In genomic region chr17:6063532-6063931, GRCm38 (mm10) we compare ENCODE assay signal across 22 mouse cellular contexts. TPM values are rescaled to one million over a fixed set of nuclear protein-coding genes. Genes with fewer than 3 reads are reported as not detected.
DNase-seq lines count a peak whose midpoint lies in the region; ATAC-seq and TF ChIP-seq lines count a peak whose summit lies in the region.
"Had no signal": no experiment of that assay in that cellular context is flagged by ENCODE, and none has a peak within 500 bp of the region (broad histone marks: within the 10 kb centered on the region; RNA-seq: fewer than 3 reads in every experiment).

No protein-coding gene starts in this region.

- H3K27ac ChIP-seq in heart, postnatal 0 days (ENCODE audit: low read depth) = peak overlapping the region; percentile 61
- H3K27ac ChIP-seq in CH12.LX (ENCODE audit: insufficient read depth, low read depth) = no peak overlapping the region
- H3K27ac ChIP-seq: forebrain, embryonic 10.5 days; forebrain, embryonic 13.5 days; heart, embryonic 15.5 days; hindbrain, embryonic 12.5 days; hindbrain, embryonic 15.5 days; intestine, embryonic 15.5 days had no signal

- in situ Hi-C loops in CH12.LX (cut with MboI; ENCODE audit: low pct_ligation_motif_present, low pct_unique_long_range_greater_than_20kb, low sequenced_read_pairs) = no loop called here

- H3K79me2 ChIP-seq in C2C12 (ENCODE audit: control insufficient read depth, insufficient read depth) = no peaks in the 10 kb centered on the region
- no peaks in the 10 kb centered on the region for H3K79me2 ChIP-seq in CH12.LX (replicated peaks; ENCODE audit: control insufficient read depth, extremely low read depth, insufficient read depth, poor library complexity, severe bottlenecking)

- no peak overlapping the region for H3K9ac ChIP-seq in heart, postnatal 0 days (replicated peaks; ENCODE audit: low read depth, low read length)
- no peak overlapping the region for H3K9ac ChIP-seq in CH12.LX (ENCODE audit: insufficient read depth, low read depth)
- H3K9ac ChIP-seq: forebrain, embryonic 13.5 days; heart, embryonic 12.5 days; heart, embryonic 15.5 days; hindbrain, embryonic 12.5 days; hindbrain, embryonic 15.5 days; intestine, embryonic 15.5 days had no signal

- dilution Hi-C loops in CH12.LX (cut with MboI; ENCODE audit: extremely low pct_ligation_motif_present, extremely low pct_unique_long_range_greater_than_20kb, low sequenced_read_pairs) = no loop called here

- ATAC-seq in heart, postnatal 0 days (ENCODE audit: insufficient read depth, low read depth) = no peak
- ATAC-seq: activated CD4-positive, CD25-positive, alpha-beta regulatory T cell, adult 4 months; forebrain, embryonic 13.5 days; forebrain, embryonic 16.5 days; intestine, embryonic 15.5 days had no signal

- no peak for TF ChIP-seq POLR2A in CH12.LX (IDR thresholded peaks at IDR 0.05; ENCODE audit: low read depth, low read length)

- intact Hi-C loops in heart, postnatal 14 days (cut with DNase I) = no loop called here

- no peak for TF ChIP-seq CTCF in heart, postnatal 0 days (IDR thresholded peaks at IDR 0.05; ENCODE audit: low read depth)
- TF ChIP-seq CTCF in C2C12 (IDR thresholded peaks at IDR 0.05; ENCODE audit: control insufficient read depth, insufficient read depth, insufficient read length) (no peak), CH12.LX (conservative IDR thresholded peaks at IDR 0.05 in 1 of 2, IDR thresholded peaks at IDR 0.05 in 1 of 2; ENCODE audit: low read depth in 2 of 2, low read length in 2 of 2) (no peak)

- H3K27me3 ChIP-seq in heart, postnatal 0 days (ENCODE audit: control insufficient read depth, insufficient read depth, low read length) = no peaks in the 10 kb centered on the region
- H3K27me3 ChIP-seq in C2C12 (ENCODE audit: control insufficient read depth, insufficient read depth, insufficient read length) (no peaks in the 10 kb centered on the region), CH12.LX (replicated peaks) (no peaks in the 10 kb centered on the region)
- H3K27me3 ChIP-seq: forebrain, embryonic 13.5 days; heart, embryonic 12.5 days; heart, embryonic 15.5 days; hindbrain, embryonic 12.5 days; hindbrain, embryonic 15.5 days; intestine, embryonic 15.5 days had no signal

- no peak overlapping the region for H3K4me2 ChIP-seq in heart, postnatal 0 days (ENCODE audit: low read depth, low read length)
- no peak overlapping the region for H3K4me2 ChIP-seq in CH12.LX (ENCODE audit: insufficient read depth, low read depth, poor library complexity, severe bottlenecking)
- H3K4me2 ChIP-seq: forebrain, embryonic 13.5 days; heart, embryonic 12.5 days; heart, embryonic 15.5 days; hindbrain, embryonic 12.5 days; hindbrain, embryonic 15.5 days; intestine, embryonic 15.5 days had no signal

- H3K79me3 ChIP-seq in C2C12 (ENCODE audit: low read depth) = no peaks in the 10 kb centered on the region

- no peak for TF ChIP-seq RAD21 in CH12.LX (IDR thresholded peaks at IDR 0.05; ENCODE audit: low read depth, low read length)

- no peaks in the 10 kb centered on the region for H3K9me3 ChIP-seq in heart, postnatal 0 days (replicated peaks; ENCODE audit: control insufficient read depth, low read length)
- peaks cover 2% of the 10 kb centered on the region for H3K9me3 ChIP-seq in CH12.LX (replicated peaks; ENCODE audit: low read length)
- H3K9me3 ChIP-seq: forebrain, embryonic 10.5 days; forebrain, embryonic 13.5 days; heart, embryonic 12.5 days; heart, embryonic 15.5 days; hindbrain, embryonic 12.5 days; hindbrain, embryonic 15.5 days; intestine, embryonic 15.5 days had no signal

- TF ChIP-seq EP300 in heart, postnatal 0 days (IDR thresholded peaks at IDR 0.05; ENCODE audit: low read depth) = no peak
- TF ChIP-seq EP300 in CH12.LX (IDR thresholded peaks at IDR 0.05; ENCODE audit: low read length) = peak; percentile 35; the same call in 1 of the 2 replicates

- H3K36me3 ChIP-seq in heart, postnatal 0 days (replicated peaks; ENCODE audit: control insufficient read depth, insufficient read depth, low read length) = peaks cover 39% of the 10 kb centered on the region
- peaks cover 15% of the 10 kb centered on the region for H3K36me3 ChIP-seq in C2C12 (ENCODE audit: control insufficient read depth, insufficient read depth)
- H3K36me3 ChIP-seq in CH12.LX (replicated peaks in 1 of 2; ENCODE audit: control insufficient read depth in 1 of 2, insufficient read depth in 1 of 2, low read length in 1 of 2) = peaks cover 13 to 44% of the 10 kb centered on the region in 2 experiments

- no peak overlapping the region for H3K4me3 ChIP-seq in heart, postnatal 0 days (ENCODE audit: low read depth, low read length)
- no peak overlapping the region for H3K4me3 ChIP-seq in C2C12 (ENCODE audit: insufficient read depth, poor library complexity, severe bottlenecking)
- H3K4me3 ChIP-seq in CH12.LX (replicated peaks in 1 of 3; ENCODE audit: low read depth in 2 of 3, low read length in 2 of 3, poor library complexity in 1 of 3) = no peak overlapping the region
- H3K4me3 ChIP-seq: forebrain, embryonic 10.5 days; forebrain, embryonic 13.5 days; heart, embryonic 12.5 days; heart, embryonic 15.5 days; hindbrain, embryonic 12.5 days; hindbrain, embryonic 15.5 days; intestine, embryonic 15.5 days had no signal

- 83% methylated on average over 5 of the region's 5 CpGs for WGBS in heart, postnatal 0 days

- H3K4me1 ChIP-seq in heart, postnatal 0 days (ENCODE audit: control insufficient read depth, insufficient read depth) = no peaks in the 10 kb centered on the region
- peaks cover 0 to 28% of the 10 kb centered on the region in 2 experiments; a peak in 2 of 4 replicates for H3K4me1 ChIP-seq in CH12.LX (ENCODE audit: control insufficient read depth in 1 of 2, insufficient read depth in 2 of 2)
- H3K4me1 ChIP-seq: forebrain, embryonic 10.5 days; forebrain, embryonic 13.5 days; heart, embryonic 12.5 days; heart, embryonic 15.5 days; hindbrain, embryonic 12.5 days; hindbrain, embryonic 15.5 days; intestine, embryonic 15.5 days had no signal

- no peak for DNase-seq in heart, postnatal 0 days (ENCODE audit: low spot score)
- DNase-seq in heart, postnatal 14 days = no peak
- peak; percentile 61 for DNase-seq in CH12.LX (ENCODE audit: extremely low read depth)
- no peak for DNase-seq in ovary, postnatal 14 days (ENCODE audit: low spot score)
- DNase-seq in ovary, adult 18-20 months (ENCODE audit: low spot score) = no peak
- DNase-seq: adrenal gland, adult 8-10 months; adrenal gland, postnatal 25 days; cerebellum, adult 11-12 months; cerebellum, adult 8-10 months; cerebellum, postnatal 10 days; cerebellum, postnatal 36 days; gastrocnemius, postnatal 14 days had no signal

- no peak overlapping the region for H3ac ChIP-seq in C2C12 (ENCODE audit: control insufficient read depth, insufficient read length, low read depth)

TF ChIP-seq in C2C12, 6 proteins besides CTCF, POLR2A, EP300 and RAD21:
- TF ChIP-seq MYOD1 (IDR thresholded peaks at IDR 0.05; ENCODE audit: control insufficient read depth, insufficient read length, low read depth) (peak; percentile 85), MYOG (IDR thresholded peaks at IDR 0.05; ENCODE audit: control insufficient read depth, extremely low read depth, insufficient read length) (no peak)

TF ChIP-seq in CH12.LX, 34 proteins besides CTCF, POLR2A, EP300 and RAD21:
- TF ChIP-seq E2F4 (IDR thresholded peaks at IDR 0.05; ENCODE audit: insufficient replicate concordance, low read depth, low read length) (no peak), ELF1 (IDR thresholded peaks at IDR 0.05; ENCODE audit: low read depth, low read length) (no peak), HCFC1 (IDR thresholded peaks at IDR 0.05; ENCODE audit: low read depth, low read length) (no peak), NELFE (IDR thresholded peaks at IDR 0.05; ENCODE audit: low read depth, low read length) (no peak), RCOR1 (conservative IDR thresholded peaks at IDR 0.05; ENCODE audit: low read depth, low read length) (no peak), BHLHE40 (IDR thresholded peaks at IDR 0.05; ENCODE audit: low read depth, low read length) (peak; percentile 15; the same call in 1 of the 2 replicates), ETS1 (conservative IDR thresholded peaks at IDR 0.05; ENCODE audit: low read depth, low read length) (peak; percentile 77), IRF4 (IDR thresholded peaks at IDR 0.05; ENCODE audit: low read depth, low read length) (0 out of 2 replicates have a peak, but pooled peaks have one; percentile 33), MYC (IDR thresholded peaks at IDR 0.05; ENCODE audit: low read depth, low read length) (no peak), MAFK (IDR thresholded peaks at IDR 0.05; ENCODE audit: insufficient replicate concordance, low read length) (no peak), JUND (conservative IDR thresholded peaks at IDR 0.05; ENCODE audit: low read depth, low read length) (no peak), SIN3A (IDR thresholded peaks at IDR 0.05; ENCODE audit: low read length) (peak; percentile 47; the same call in 1 of the 2 replicates), CHD2 (IDR thresholded peaks at IDR 0.05; ENCODE audit: low read length) (no peak), NRF1 (IDR thresholded peaks at IDR 0.05; ENCODE audit: low read depth, low read length) (no peak), TCF12 (IDR thresholded peaks at IDR 0.05; ENCODE audit: low read depth, low read length) (peak; percentile 69; the same call in 1 of the 2 replicates)

RNA-seq across cellular contexts. Expression of gene Serac1, which starts 16.0 kb away (rescaled TPM):
- total RNA-seq in heart, postnatal 0 days (2014; rRNA removed; ENCODE audit: low replicate concordance) = 4.2 and 6.8 TPM in 2 replicates
- polyA plus RNA-seq in heart, postnatal 0 days (2015; fragmentation: Nextera tagmentation; extraction: Ambion mirVana) = 4.2 and 5.5 TPM in 2 replicates
- 1 to 10 TPM; 7.6 to 7.9 TPM for total RNA-seq in heart, postnatal 14 days (2021)
- polyA plus RNA-seq in C2C12 (2012; fragmentation: generic; extraction: Trizol) = 1.8 TPM
- total RNA-seq in CH12.LX (2012; rRNA removed) = 2.1 and 2.9 TPM in 2 replicates
- 1.9 and 2.2 TPM in 2 replicates for total RNA-seq in CH12.LX (2014; rRNA removed)
- 2.4 and 2.9 TPM in 2 replicates for polyA plus RNA-seq in CH12.LX (2012; ENCODE audit: insufficient read length, low read depth)

RNA-seq across cellular contexts. Expression of gene Gtf2h5, which starts 16.1 kb away (rescaled TPM):
- total RNA-seq in heart, postnatal 0 days (2014; rRNA removed; ENCODE audit: low replicate concordance) = 23.2 and 43.4 TPM in 2 replicates
- polyA plus RNA-seq in heart, postnatal 0 days (2015; fragmentation: Nextera tagmentation; extraction: Ambion mirVana) = 167 and 169 TPM in 2 replicates
- 10 to 100 TPM; 72.2 to 74.7 TPM for total RNA-seq in heart, postnatal 14 days (2021)
- polyA plus RNA-seq in C2C12 (2012; fragmentation: generic; extraction: Trizol) = 90.0 TPM
- 97.8 and 115 TPM in 2 replicates for total RNA-seq in CH12.LX (2012; rRNA removed)
- 62.2 and 74.9 TPM in 2 replicates for total RNA-seq in CH12.LX (2014; rRNA removed)
- 116 and 117 TPM in 2 replicates for polyA plus RNA-seq in CH12.LX (2012; ENCODE audit: insufficient read length, low read depth)

RNA-seq across cellular contexts. Expression of gene Tulp4, which starts 42.7 kb away (rescaled TPM):
- total RNA-seq in heart, postnatal 0 days (2014; rRNA removed; ENCODE audit: low replicate concordance) = 45.2 and 53.1 TPM in 2 replicates
- 33.3 and 36.0 TPM in 2 replicates for polyA plus RNA-seq in heart, postnatal 0 days (2015; fragmentation: Nextera tagmentation; extraction: Ambion mirVana)
- 100 to 1,000 TPM; 113 to 115 TPM for total RNA-seq in heart, postnatal 14 days (2021)
- 58.1 TPM for polyA plus RNA-seq in C2C12 (2012; fragmentation: generic; extraction: Trizol)
- total RNA-seq in CH12.LX (2012; rRNA removed) = 49.3 and 50.7 TPM in 2 replicates
- 7.8 TPM in 2 replicates for total RNA-seq in CH12.LX (2014; rRNA removed)
- 31.7 and 33.6 TPM in 2 replicates for polyA plus RNA-seq in CH12.LX (2012; ENCODE audit: insufficient read length, low read depth)
